Mouse (Mus musculus): ENCODE measurements around the gene Gm21885. TPM values are rescaled to one million over a fixed set of nuclear protein-coding genes. Genes with fewer than 3 reads are reported as not detected.

The Gm21885 gene
- polyA plus RNA-seq, 1 experiment = not detected

DNA sequence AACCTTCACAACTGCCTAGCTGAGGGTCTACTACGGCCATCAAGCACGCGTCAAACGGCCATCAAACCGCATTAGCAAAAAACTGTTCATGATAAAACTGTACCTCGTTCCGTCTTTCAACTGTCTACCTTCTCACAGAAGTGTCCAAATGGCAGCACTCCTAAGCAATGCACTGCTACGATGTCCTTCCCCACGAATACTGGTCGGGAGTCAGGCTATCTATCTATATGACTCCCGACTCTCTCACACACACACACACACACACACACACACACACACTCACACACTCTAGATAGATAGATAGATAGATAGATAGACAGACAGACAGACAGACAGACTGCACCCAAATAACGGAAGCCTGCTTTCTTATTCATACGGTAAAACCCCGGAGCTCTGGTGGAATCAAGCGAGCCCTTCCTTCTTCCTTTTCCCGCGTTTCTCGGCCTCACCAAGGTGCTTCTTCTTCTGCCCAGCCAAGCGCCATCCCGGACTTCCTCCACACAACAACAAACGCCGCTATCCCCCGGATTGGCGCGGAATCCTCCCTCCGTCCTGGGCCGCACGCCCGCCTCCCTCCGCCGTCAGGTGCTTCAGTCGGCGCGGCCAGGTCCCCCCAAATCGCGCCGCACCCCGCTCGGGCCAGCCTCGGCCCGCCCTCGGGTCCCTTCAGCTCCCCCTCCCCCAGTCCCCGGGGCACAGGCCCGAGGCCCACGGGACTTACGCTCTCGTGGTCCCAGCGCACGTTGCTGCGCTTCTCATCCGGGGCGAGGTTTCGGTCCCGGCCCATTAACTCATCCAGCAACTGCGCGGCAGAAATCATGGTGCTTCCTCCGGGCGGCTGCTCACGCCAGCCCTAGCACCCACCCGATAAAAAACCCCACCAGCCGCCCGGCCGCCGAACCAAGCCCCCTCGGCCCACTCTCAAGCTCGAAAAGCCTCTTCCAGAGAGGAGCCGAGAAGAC is 39.6 kb downstream of the Gm21885 start:
- Histone ChIP-seq H3K4me1 (ENCODE audit: control insufficient read depth) (peaks cover 63% of the 10 kb centered on the region), H3K36me3 (ENCODE audit: control insufficient read depth) (peaks cover 39% of the 10 kb centered on the region), H3K4me3 (replicated peaks) (peak overlapping the region; percentile 100), H3K9me3 (ENCODE audit: control insufficient read depth, low read length) (no peaks in the 10 kb centered on the region), H3K27me3 (ENCODE audit: control insufficient read depth) (no peaks in the 10 kb centered on the region)
- TF ChIP-seq TAL1 (IDR thresholded peaks at IDR 0.05; ENCODE audit: low read length) = no peak
- TF ChIP-seq GATA1 (IDR thresholded peaks at IDR 0.05; ENCODE audit: low read length) = no peak

DNA sequence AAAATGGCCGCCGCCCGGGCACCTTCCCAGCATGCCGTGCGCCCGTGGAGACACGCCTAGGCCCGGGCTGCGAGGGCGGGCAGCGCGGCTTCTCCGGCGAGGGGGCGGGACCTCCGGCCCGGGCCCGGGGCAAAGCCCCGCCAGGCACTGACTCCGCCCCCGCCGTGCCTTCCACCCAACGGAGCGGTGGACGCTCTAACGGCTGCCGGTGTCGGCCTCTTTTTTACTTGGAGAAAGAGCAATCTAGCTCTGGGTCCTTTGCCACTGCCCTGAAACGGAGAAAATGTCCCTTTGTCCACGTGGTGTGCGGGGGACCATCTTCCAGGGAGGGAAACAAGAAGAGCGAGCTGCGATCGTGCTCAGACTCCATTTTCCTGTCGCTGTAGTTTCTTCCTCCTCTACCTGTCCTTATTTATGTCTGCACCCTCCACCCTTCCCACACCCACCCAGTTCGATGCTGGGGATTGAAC is 40.3 kb downstream of the Gm21885 start, which contains the start of gene Luc7l3:
Luc7l3 (minus strand) TSS at position 58 of the 470 bp plus-strand sequence.
- TF ChIP-seq GATA1 (IDR thresholded peaks at IDR 0.05; ENCODE audit: low read length) (no peak), TAL1 (IDR thresholded peaks at IDR 0.05; ENCODE audit: low read length) (no peak)
- Histone ChIP-seq H3K4me1 (ENCODE audit: control insufficient read depth) (peaks cover 60% of the 10 kb centered on the region), H3K9me3 (ENCODE audit: control insufficient read depth, low read length) (no peaks in the 10 kb centered on the region), H3K27me3 (ENCODE audit: control insufficient read depth) (peaks cover 3% of the 10 kb centered on the region), H3K4me3 (replicated peaks) (peak within 1 kb of the TSS; percentile 100), H3K36me3 (ENCODE audit: control insufficient read depth) (peaks cover 32% of the 10 kb centered on the region)

DNA sequence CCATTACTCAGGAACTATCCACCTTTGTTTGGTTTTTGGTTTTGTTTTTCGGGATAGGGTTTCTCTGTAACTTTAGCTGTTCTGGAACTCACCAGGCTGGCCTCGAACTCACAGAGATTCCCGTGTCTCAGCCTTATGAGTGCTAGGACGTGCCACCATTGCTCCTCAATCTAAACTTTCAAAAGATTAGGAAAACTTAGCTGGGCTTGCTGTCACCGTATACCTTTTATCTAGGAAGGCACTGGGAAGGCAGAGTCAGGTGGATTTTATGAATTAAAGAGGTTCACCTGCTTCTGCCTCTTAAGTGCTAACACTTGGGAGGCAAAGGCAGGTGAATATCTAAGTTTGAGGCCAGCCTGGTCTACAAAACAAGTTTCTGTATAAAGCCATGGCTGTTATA is 41.0 kb downstream of the Gm21885 start:
- H3K27me3 ChIP-seq (ENCODE audit: control insufficient read depth) = peaks cover 4% of the 10 kb centered on the region
- H3K4me3 ChIP-seq (replicated peaks) = peak overlapping the region; percentile 100
- no peak for TF ChIP-seq TAL1 (IDR thresholded peaks at IDR 0.05; ENCODE audit: low read length)
- TF ChIP-seq GATA1 (IDR thresholded peaks at IDR 0.05; ENCODE audit: low read length) = no peak
- H3K36me3 ChIP-seq (ENCODE audit: control insufficient read depth) = peaks cover 25% of the 10 kb centered on the region
- no peaks in the 10 kb centered on the region for H3K9me3 ChIP-seq (ENCODE audit: control insufficient read depth, low read length)
- H3K4me1 ChIP-seq (ENCODE audit: control insufficient read depth) = peaks cover 59% of the 10 kb centered on the region

DNA sequence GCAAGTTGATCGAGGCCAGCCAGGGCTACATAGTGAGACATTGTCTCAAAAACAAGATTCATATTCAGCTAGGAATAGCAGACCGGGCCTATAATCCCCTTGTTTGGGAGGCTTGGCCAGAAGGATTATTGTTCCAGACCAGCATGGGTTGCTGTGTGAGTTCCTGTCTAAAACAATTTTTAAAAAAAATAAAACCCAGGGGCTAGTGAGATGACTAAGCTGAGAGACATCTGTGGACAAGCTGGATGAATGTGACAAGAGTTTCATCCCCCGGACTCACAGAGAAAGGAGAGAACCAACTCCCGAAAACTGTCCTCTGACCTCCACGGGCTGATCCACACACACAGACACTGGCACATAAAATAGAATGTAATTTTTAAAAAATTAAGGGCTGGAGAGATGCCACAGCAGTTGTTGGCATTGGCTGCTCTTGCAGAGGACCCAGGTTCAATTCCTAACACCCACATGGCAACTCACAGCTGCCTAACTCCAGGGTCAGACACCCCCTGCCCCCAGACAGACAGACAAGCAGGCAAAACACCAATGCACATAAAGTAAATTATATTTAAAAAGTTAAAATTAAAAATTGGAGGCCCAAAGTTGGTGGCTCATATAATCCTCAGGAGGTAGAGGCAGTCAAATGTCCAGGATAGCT is 41.7 kb downstream of the Gm21885 start:
- TF ChIP-seq GATA1 (IDR thresholded peaks at IDR 0.05; ENCODE audit: low read length) (no peak), TAL1 (IDR thresholded peaks at IDR 0.05; ENCODE audit: low read length) (no peak)

DNA sequence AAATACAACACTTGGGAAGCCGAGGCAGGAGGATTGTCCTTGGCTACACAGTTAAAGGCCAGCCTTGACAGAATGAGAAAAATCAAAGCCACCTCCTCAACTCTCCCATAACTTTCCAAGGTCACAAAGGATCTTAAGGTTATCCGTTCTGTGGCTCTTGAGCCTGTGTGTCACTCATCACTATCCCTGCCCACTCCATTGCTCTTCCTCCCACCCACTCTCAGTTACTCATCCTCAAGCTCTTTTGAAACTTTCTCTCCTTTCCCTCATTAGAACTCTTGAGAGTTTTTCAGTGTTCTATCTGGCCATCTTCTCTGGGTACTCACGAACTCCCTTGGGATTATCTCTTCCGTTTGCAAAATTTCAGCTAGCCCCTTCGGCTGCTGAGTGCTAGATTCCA is 42.9 kb downstream of the Gm21885 start:
- H3K4me1 ChIP-seq (ENCODE audit: control insufficient read depth) = peaks cover 57% of the 10 kb centered on the region
- TF ChIP-seq TAL1 (IDR thresholded peaks at IDR 0.05; ENCODE audit: low read length) (no peak), GATA1 (IDR thresholded peaks at IDR 0.05; ENCODE audit: low read length) (no peak)

More for the DNA sequence above, 41.7 kb downstream of the Gm21885 start:
- H3K9me3 ChIP-seq (ENCODE audit: control insufficient read depth, low read length) = no peaks in the 10 kb centered on the region
- peaks cover 57% of the 10 kb centered on the region for H3K4me1 ChIP-seq (ENCODE audit: control insufficient read depth)
- peaks cover 18% of the 10 kb centered on the region for H3K36me3 ChIP-seq (ENCODE audit: control insufficient read depth)
- H3K27me3 ChIP-seq (ENCODE audit: control insufficient read depth) = peaks cover 4% of the 10 kb centered on the region
- H3K4me3 ChIP-seq (replicated peaks) = no peak overlapping the region

DNA sequence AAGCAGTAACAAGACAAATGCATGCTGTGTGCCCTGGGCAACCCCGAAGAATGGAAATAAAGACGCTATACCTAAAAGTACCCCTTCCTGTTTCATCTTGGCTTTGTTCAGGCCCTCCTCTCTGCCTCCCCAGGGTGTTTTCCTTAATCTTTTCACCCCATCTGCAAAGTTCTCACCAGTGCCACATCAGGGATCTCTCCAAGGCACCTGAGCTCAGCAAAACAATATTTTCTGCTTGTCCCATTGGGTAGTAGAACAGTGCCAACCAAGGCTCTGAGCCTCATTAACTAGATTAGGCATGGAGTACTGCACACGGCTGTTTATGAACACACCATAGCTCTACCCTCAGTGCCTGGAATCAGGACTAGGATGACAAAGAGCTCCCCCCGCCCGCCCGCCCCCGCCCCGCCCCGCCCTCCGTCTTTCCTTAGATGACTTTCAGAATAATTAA is 45.3 kb downstream of the Gm21885 start:
- Histone ChIP-seq H3K36me3 (ENCODE audit: control insufficient read depth) (peaks cover 4% of the 10 kb centered on the region), H3K27me3 (ENCODE audit: control insufficient read depth) (peaks cover 4% of the 10 kb centered on the region), H3K9me3 (ENCODE audit: control insufficient read depth, low read length) (no peaks in the 10 kb centered on the region), H3K4me3 (replicated peaks) (no peak overlapping the region), H3K4me1 (ENCODE audit: control insufficient read depth) (peaks cover 69% of the 10 kb centered on the region)
- no peak for TF ChIP-seq GATA1 (IDR thresholded peaks at IDR 0.05; ENCODE audit: low read length)
- no peak for TF ChIP-seq TAL1 (IDR thresholded peaks at IDR 0.05; ENCODE audit: low read length)

More for the DNA sequence above, 42.9 kb downstream of the Gm21885 start:
- Histone ChIP-seq H3K27me3 (ENCODE audit: control insufficient read depth) (peaks cover 4% of the 10 kb centered on the region), H3K9me3 (ENCODE audit: control insufficient read depth, low read length) (no peaks in the 10 kb centered on the region), H3K4me3 (replicated peaks) (no peak overlapping the region), H3K36me3 (ENCODE audit: control insufficient read depth) (peaks cover 5% of the 10 kb centered on the region)

DNA sequence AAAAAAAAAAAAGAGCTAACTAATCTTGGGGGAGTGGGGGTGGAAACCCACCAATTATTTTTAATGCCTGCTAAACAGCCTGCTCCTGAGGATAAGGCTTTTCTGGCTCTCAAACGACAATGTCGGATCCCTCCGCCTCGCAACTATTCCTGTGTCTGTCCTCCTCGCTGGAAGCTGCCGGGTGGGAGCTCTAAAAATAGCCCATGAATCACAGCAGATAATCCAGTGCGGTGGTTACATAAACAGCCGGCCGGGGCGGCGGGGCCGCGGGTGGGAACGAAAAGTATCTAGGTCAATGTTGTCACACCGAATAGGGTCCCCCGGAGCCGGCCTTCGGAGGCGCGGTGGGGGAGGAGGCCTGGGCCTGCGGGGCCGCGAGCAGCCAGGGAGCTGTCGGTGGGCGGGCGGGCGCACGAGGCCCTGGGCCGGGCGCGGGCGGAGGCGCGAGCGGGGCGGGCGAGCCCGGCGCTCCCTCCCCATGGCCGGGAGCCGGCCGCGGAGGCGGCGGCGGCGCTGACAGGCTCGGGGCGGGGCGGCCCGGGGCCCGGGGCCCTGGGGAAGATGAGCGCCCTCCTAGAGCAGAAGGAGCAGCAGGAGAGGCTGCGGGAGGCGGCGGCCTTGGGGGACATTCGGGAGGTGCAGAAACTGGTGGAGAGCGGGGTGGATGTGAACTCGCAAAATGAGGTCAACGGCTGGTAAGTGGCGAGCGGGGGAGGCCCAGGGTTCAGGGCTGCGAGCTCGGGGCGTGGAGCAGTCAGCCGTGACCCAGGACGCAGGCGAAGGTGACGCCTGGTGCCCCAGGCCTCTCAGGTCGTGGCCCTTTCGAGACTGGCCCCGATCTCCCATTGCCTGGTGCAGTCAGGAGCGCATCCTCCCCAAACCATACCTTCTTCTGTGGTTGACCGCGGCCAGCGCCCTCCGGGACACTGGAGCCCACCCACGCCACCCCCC is 46.3 kb downstream of the Gm21885 start, which contains the start of gene Ankrd40:
Ankrd40 (plus strand) TSS at position 309 of the 951 bp plus-strand sequence.
- Histone ChIP-seq H3K9me3 (ENCODE audit: control insufficient read depth, low read length) (no peaks in the 10 kb centered on the region), H3K4me1 (ENCODE audit: control insufficient read depth) (peaks cover 69% of the 10 kb centered on the region), H3K27me3 (ENCODE audit: control insufficient read depth) (peaks cover 4% of the 10 kb centered on the region), H3K4me3 (replicated peaks) (peak within 1 kb of the TSS; percentile 72), H3K36me3 (ENCODE audit: control insufficient read depth) (peaks cover 4% of the 10 kb centered on the region)
- TF ChIP-seq GATA1 (IDR thresholded peaks at IDR 0.05; ENCODE audit: low read length) (no peak), TAL1 (IDR thresholded peaks at IDR 0.05; ENCODE audit: low read length) (no peak)

DNA sequence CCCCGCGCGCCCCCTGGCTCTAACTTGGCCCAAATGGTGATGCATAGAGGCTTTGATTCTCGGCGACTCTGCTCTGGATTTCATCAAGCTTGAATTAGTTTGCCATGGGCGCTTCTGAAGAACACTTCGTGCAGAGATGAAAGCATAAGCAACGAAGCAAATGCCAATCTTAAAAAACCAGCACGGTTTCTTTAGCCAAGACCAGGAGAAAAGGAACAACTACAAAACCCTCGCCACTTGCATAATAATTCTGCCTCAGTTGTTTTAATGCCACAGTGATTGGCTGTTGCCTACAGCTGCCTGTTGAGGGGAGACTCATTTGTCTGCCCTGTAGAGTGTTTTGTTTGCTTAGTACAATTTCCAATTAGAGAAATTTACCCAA is 47.0 kb downstream of the Gm21885 start:
- peaks cover 6% of the 10 kb centered on the region for H3K36me3 ChIP-seq (ENCODE audit: control insufficient read depth)
- H3K4me1 ChIP-seq (ENCODE audit: control insufficient read depth) = peaks cover 70% of the 10 kb centered on the region
- H3K27me3 ChIP-seq (ENCODE audit: control insufficient read depth) = peaks cover 4% of the 10 kb centered on the region
- H3K4me3 ChIP-seq (replicated peaks) = peak overlapping the region; percentile 72
- TF ChIP-seq GATA1 (IDR thresholded peaks at IDR 0.05; ENCODE audit: low read length) (no peak), TAL1 (IDR thresholded peaks at IDR 0.05; ENCODE audit: low read length) (no peak)
- H3K9me3 ChIP-seq (ENCODE audit: control insufficient read depth, low read length) = no peaks in the 10 kb centered on the region
